Mouse (Mus musculus) activated CD4-positive, CD25-positive, alpha-beta regulatory T cell (primary cell): ENCODE data around the gene Olfr1474. TPM values are rescaled to one million over a fixed set of nuclear protein-coding genes. Genes with fewer than 3 reads are reported as not detected.

Experiments used
- polyA plus RNA-seq, 2 experiments: library from polyadenylated mRNA; unstranded; fragments of 100-300 nt; shearing (Covaris generic); gene quantifications; one replicate each; pipeline ENCODE4 v1.2.1; 2017

The Olfr1474 gene
- not detected for polyA plus RNA-seq

GRCm38 (mm10) chr19:13469265-13469664, at the start of gene Olfr1474:
Gene Olfr1474 (plus strand): TSS chr19:13469565.

GRCm38 (mm10) chr19:13443109-13443508, 26.3 kb upstream of the Olfr1474 start, which contains the start of gene Olfr1471:
Gene Olfr1471 (plus strand): TSS chr19:13443409.

DNA sequence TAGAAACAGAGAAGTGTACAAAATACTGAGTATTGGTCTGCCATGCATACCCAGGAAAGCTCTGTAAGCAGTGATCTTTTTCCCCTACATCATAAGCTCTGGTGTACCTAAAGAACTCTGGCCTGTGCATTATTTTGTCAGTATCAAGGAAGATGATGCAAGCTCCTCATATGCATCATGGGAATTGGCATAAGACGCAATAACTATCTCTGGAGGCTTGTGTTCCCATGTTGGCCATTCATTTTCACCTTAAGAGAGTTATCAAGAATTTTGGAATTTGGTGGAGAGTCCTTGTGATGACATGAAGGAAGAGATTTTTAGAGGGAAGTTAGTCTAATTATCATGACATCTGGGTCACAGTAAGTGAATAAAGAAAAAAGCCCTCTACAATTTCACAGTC, 13.4 kb upstream of the Olfr1474 start, which contains the start of gene Olfr1472:
Gene Olfr1472, minus strand, starts transcription at position 101 of the 400 bp plus-strand sequence.

GRCm38 (mm10) chr19:13480096-13480495, 10.7 kb downstream of the Olfr1474 start, which contains the start of gene Olfr1475:
Gene Olfr1475 (minus strand): TSS chr19:13480196.

DNA sequence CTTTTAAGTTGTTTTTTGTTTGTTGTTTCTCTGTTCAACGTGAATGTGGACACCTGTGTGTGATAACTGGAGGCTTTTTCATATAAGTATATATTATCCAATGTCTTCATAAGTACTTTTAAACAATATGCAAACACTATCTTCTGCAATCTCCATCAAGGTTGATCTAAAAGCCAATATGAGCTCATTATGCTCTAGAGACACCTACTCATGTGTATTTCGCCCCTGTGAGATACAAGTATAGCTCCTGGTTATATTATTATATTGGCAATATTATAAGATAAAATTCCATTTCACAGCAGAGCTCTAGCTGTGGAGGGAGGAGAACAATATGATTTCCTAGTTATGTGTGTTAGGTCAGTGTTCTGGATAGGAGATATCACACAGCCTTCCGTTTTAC, 30.9 kb downstream of the Olfr1474 start, which contains the start of gene Olfr1477:
Gene Olfr1477, plus strand, starts transcription at position 301 of the 400 bp plus-strand sequence.

Other genes starting within 250 kb of the Olfr1474 start
- gene Olfr1463, start 238.2 kb upstream of the Olfr1474 start, polyA plus RNA-seq: not detected
- not detected for gene Olfr1465, start 154.0 kb upstream of the Olfr1474 start, polyA plus RNA-seq
- gene Olfr1466, start 130.7 kb upstream of the Olfr1474 start, polyA plus RNA-seq: not detected
- not detected for gene Olfr1467, start 107.3 kb upstream of the Olfr1474 start, polyA plus RNA-seq
- gene Olfr1469, start 61.7 kb upstream of the Olfr1474 start, polyA plus RNA-seq: under 1 TPM in 1 of 2 experiments, not detected in 1; 0.05 TPM
- gene Olfr1471, start 26.2 kb upstream of the Olfr1474 start, polyA plus RNA-seq: not detected
- not detected for gene Olfr1472, start 13.5 kb upstream of the Olfr1474 start, polyA plus RNA-seq
- gene Olfr1475, start 10.6 kb downstream of the Olfr1474 start, polyA plus RNA-seq: not detected
- gene Olfr1477, start 31.0 kb downstream of the Olfr1474 start, polyA plus RNA-seq: under 1 TPM in 1 of 2 experiments, not detected in 1; 0.09 TPM
- gene Olfr1480, start 58.3 kb downstream of the Olfr1474 start, polyA plus RNA-seq: not detected
- not detected for gene Olfr1484, start 113.9 kb downstream of the Olfr1474 start, polyA plus RNA-seq
- under 1 TPM in 1 of 2 experiments, not detected in 1; 0.06 TPM for gene Olfr1487, start 147.8 kb downstream of the Olfr1474 start, polyA plus RNA-seq
- gene Olfr1489, start 162.1 kb downstream of the Olfr1474 start, polyA plus RNA-seq: not detected
- gene Olfr1490, start 181.5 kb downstream of the Olfr1474 start, polyA plus RNA-seq: under 1 TPM in 1 of 2 experiments, not detected in 1; 0.34 TPM
- not detected for gene Olfr1491, start 227.7 kb downstream of the Olfr1474 start, polyA plus RNA-seq